In genomic region chr12:88360441-88361119, GRCm38 (mm10) we compare ENCODE assay signal across 8 mouse cellular contexts. TPM values are rescaled to one million over a fixed set of nuclear protein-coding genes. Genes with fewer than 3 reads are reported as not detected.
A peak's percentile ranks its signal among the peaks of the same experiment; 100 is the strongest.
DNase-seq lines count a peak whose midpoint lies in the region; ATAC-seq lines count a peak whose summit lies in the region.

Gene Adck1 (plus strand): TSS chr12:88360554.

- peak; percentile 96 for ATAC-seq in forebrain, embryonic 11.5 days (replicated peaks; ENCODE audit: low FRiP score)
- peak; percentile 96 for ATAC-seq in heart, embryonic 16.5 days (replicated peaks; ENCODE audit: extremely low read depth, insufficient read depth, low FRiP score)
- peak; percentile 94 for ATAC-seq in liver, embryonic 15.5 days (ENCODE audit: insufficient read depth)
- peak; percentile 97 for ATAC-seq in neural tube, embryonic 12.5 days (ENCODE audit: low FRiP score, low read depth)

- H3K27ac ChIP-seq in forebrain, embryonic 11.5 days (ENCODE audit: low read depth, low read length): 0 out of 2 replicates have a peak within 1 kb of the TSS, but pooled peaks have one; percentile 6
- peak within 1 kb of the TSS; percentile 78 for H3K27ac ChIP-seq in heart, embryonic 16.5 days (ENCODE audit: low read length)
- peak within 1 kb of the TSS; percentile 59; the same call in 1 of the 2 replicates for H3K27ac ChIP-seq in liver, embryonic 15.5 days (replicated peaks)
- H3K27ac ChIP-seq in neural tube, embryonic 12.5 days: no peak within 1 kb of the TSS

- under 1% methylated on average over 38 of the region's 38 CpGs for WGBS in forebrain, embryonic 11.5 days
- whole genome bisulfite sequencing in heart, embryonic 16.5 days: under 1% methylated on average over 38 of the region's 38 CpGs
- WGBS in liver, embryonic 15.5 days (ENCODE audit: insufficient replicate concordance): under 1% methylated on average over 38 of the region's 38 CpGs
- WGBS in neural tube, embryonic 12.5 days: under 1% methylated on average over 38 of the region's 38 CpGs

- H3K9me3 ChIP-seq in forebrain, embryonic 11.5 days (ENCODE audit: control insufficient read depth, low read length): no peaks in the 10 kb centered on the region
- no peaks in the 10 kb centered on the region for H3K9me3 ChIP-seq in heart, embryonic 16.5 days (replicated peaks; ENCODE audit: control insufficient read depth, low read length)
- H3K9me3 ChIP-seq in liver, embryonic 15.5 days (replicated peaks): no peaks in the 10 kb centered on the region
- H3K9me3 ChIP-seq in neural tube, embryonic 12.5 days: no peaks in the 10 kb centered on the region

- H3K9ac ChIP-seq in forebrain, embryonic 11.5 days (ENCODE audit: low read length): peak within 1 kb of the TSS; percentile 71
- H3K9ac ChIP-seq in heart, embryonic 16.5 days (ENCODE audit: low read length): peak within 1 kb of the TSS; percentile 91
- peak within 1 kb of the TSS; percentile 66 for H3K9ac ChIP-seq in liver, embryonic 15.5 days
- peak within 1 kb of the TSS; percentile 67 for H3K9ac ChIP-seq in neural tube, embryonic 12.5 days

- no peaks in the 10 kb centered on the region for H3K27me3 ChIP-seq in forebrain, embryonic 11.5 days (ENCODE audit: control insufficient read depth, insufficient read depth, low read length)
- H3K27me3 ChIP-seq in heart, embryonic 16.5 days (ENCODE audit: control insufficient read depth, insufficient read depth, low read length): no peaks in the 10 kb centered on the region
- no peaks in the 10 kb centered on the region for H3K27me3 ChIP-seq in liver, embryonic 15.5 days
- H3K27me3 ChIP-seq in neural tube, embryonic 12.5 days (replicated peaks): no peaks in the 10 kb centered on the region

- peak within 1 kb of the TSS; percentile 77 for H3K4me2 ChIP-seq in forebrain, embryonic 11.5 days (ENCODE audit: low read depth, low read length, severe bottlenecking)
- peak within 1 kb of the TSS; percentile 87 for H3K4me2 ChIP-seq in heart, embryonic 16.5 days (ENCODE audit: low read depth, low read length)
- peak within 1 kb of the TSS; percentile 85 for H3K4me2 ChIP-seq in liver, embryonic 15.5 days
- H3K4me2 ChIP-seq in neural tube, embryonic 12.5 days (replicated peaks): peak within 1 kb of the TSS; percentile 67

- H3K4me1 ChIP-seq in forebrain, embryonic 11.5 days (replicated peaks; ENCODE audit: control insufficient read depth, insufficient read depth, low read length): no peaks in the 10 kb centered on the region
- peaks cover 4% of the 10 kb centered on the region; the same call in 1 of the 2 replicates for H3K4me1 ChIP-seq in heart, embryonic 16.5 days (ENCODE audit: control insufficient read depth, insufficient read depth, low read length)
- H3K4me1 ChIP-seq in liver, embryonic 15.5 days (replicated peaks): peaks cover 8% of the 10 kb centered on the region; the same call in 1 of the 2 replicates
- H3K4me1 ChIP-seq in neural tube, embryonic 12.5 days: peaks cover 4% of the 10 kb centered on the region

- peak; percentile 72 to 81 for DNase-seq in CD8-positive naive resting alpha-beta T cell, adult 2 months (ENCODE audit: low read depth in 2 of 2, low spot score in 2 of 2)
- peak; percentile 71 for DNase-seq in c-Kit-positive CD71-negative TER-119-negative erythroid progenitor cells, embryonic 14.5 days (ENCODE audit: low read depth)
- peak; percentile 90 for DNase-seq in forebrain, embryonic 11.5 days (ENCODE audit: low spot score)
- DNase-seq in kidney, postnatal 36 days: peak; percentile 95 to 97
- peak; percentile 92 for DNase-seq in telencephalon, adult 2 months (ENCODE audit: low read depth, low spot score)

- peak within 1 kb of the TSS; percentile 66 for H3K4me3 ChIP-seq in forebrain, embryonic 11.5 days (ENCODE audit: low read depth, low read length)
- H3K4me3 ChIP-seq in heart, embryonic 16.5 days (ENCODE audit: low read length): peak within 1 kb of the TSS; percentile 90
- H3K4me3 ChIP-seq in liver, embryonic 15.5 days (replicated peaks): peak within 1 kb of the TSS; percentile 73
- H3K4me3 ChIP-seq in neural tube, embryonic 12.5 days: peak within 1 kb of the TSS; percentile 68

- no peaks in the 10 kb centered on the region for H3K36me3 ChIP-seq in forebrain, embryonic 11.5 days (ENCODE audit: control insufficient read depth, insufficient read depth, low read length)
- H3K36me3 ChIP-seq in heart, embryonic 16.5 days (ENCODE audit: control insufficient read depth, insufficient read depth): no peaks in the 10 kb centered on the region
- H3K36me3 ChIP-seq in liver, embryonic 15.5 days (replicated peaks): no peaks in the 10 kb centered on the region
- H3K36me3 ChIP-seq in neural tube, embryonic 12.5 days: no peaks in the 10 kb centered on the region

RNA-seq across cellular contexts. Expression of gene Adck1, which starts in this region (rescaled TPM):
- 15.2 and 20.9 TPM in 2 replicates for polyA plus RNA-seq in forebrain, embryonic 11.5 days (2014; fragmentation: Nextera tagmentation; extraction: Ambion mirVana)
- 21.8 and 23.4 TPM in 2 replicates for polyA plus RNA-seq in heart, embryonic 16.5 days (2015; fragmentation: Nextera tagmentation; extraction: Ambion mirVana)
- 6.8 TPM in 2 replicates for polyA plus RNA-seq in liver, embryonic 15.5 days (2015; fragmentation: Nextera tagmentation; extraction: Ambion mirVana)
- polyA plus RNA-seq in neural tube, embryonic 12.5 days (2016; fragmentation: Nextera tagmentation; extraction: Ambion mirVana): 21.8 and 23.6 TPM in 2 replicates
